Mouse (Mus musculus) thymus, adult 2 months (tissue): ENCODE data around the gene 5730522E02Rik. TPM values are rescaled to one million over a fixed set of nuclear protein-coding genes. Genes with fewer than 3 reads are reported as not detected.

Source experiments
- DNase-seq: peaks from one replicate; pipeline ENCODE4 v3.0.0; 2021
- H3K27ac ChIP-seq: fragments of 200-500 bp; 2 replicates; pipeline ENCODE4 v1.5.1; 2012; ENCODE audit warnings: low read length, control low read depth; ENCODE audit not compliant: control insufficient read depth, insufficient read depth
- H3K27me3 ChIP-seq: fragments of 200-500 bp; 2 replicates; pipeline ENCODE4 v1.6.1; 2012; ENCODE audit warnings: mild to moderate bottlenecking, low read length, moderate library complexity, mixed read lengths; ENCODE audit not compliant: control insufficient read depth, insufficient read depth
- H3K36me3 ChIP-seq: fragments of 200-500 bp; 2 replicates; pipeline ENCODE4 v1.6.1; 2012; ENCODE audit warnings: mild to moderate bottlenecking, low read length, moderate library complexity; ENCODE audit not compliant: control insufficient read depth, insufficient read depth
- H3K4me1 ChIP-seq: fragments of 200-500 bp; replicated peaks from 2 replicates; pipeline ENCODE4 v1.6.1; 2012; ENCODE audit warnings: low read length; ENCODE audit not compliant: control insufficient read depth, insufficient read depth
- H3K4me3 ChIP-seq: fragments of 200-500 bp; 2 replicates; pipeline ENCODE4 v1.5.1; 2012; ENCODE audit warnings: mild to moderate bottlenecking, low read length, control low read depth, moderate library complexity; ENCODE audit not compliant: control insufficient read depth, insufficient read depth
- CTCF ChIP-seq: fragments of 200-500 bp; IDR thresholded peaks from 2 replicates; pipeline ENCODE4 v1.5.1; 2012; ENCODE audit warnings: mild to moderate bottlenecking, control low read depth, low read length, moderate library complexity, borderline replicate concordance; ENCODE audit not compliant: control insufficient read depth, poor library complexity, insufficient read depth; ENCODE audit errors: extremely low read depth
- POLR2A ChIP-seq: fragments of 200-500 bp; IDR thresholded peaks from 2 replicates; pipeline ENCODE4 v1.6.1; 2012; ENCODE audit warnings: mild to moderate bottlenecking, low read length, control low read depth, moderate library complexity; ENCODE audit not compliant: control insufficient read depth, poor library complexity, insufficient read depth; ENCODE audit errors: extremely low read depth
- WGBS: fragments of 180-500 bp; shearing (Covaris S2); methylation state at CpG from one replicate; pipeline ENCODE4 v1.1.7; 2018; 5-methylcytosine and 5-hydroxymethylcytosine counted together
- polyA plus RNA-seq: library from polyadenylated mRNA; depleted of rRNA; stranded (reverse); fragments of >200 nt; gene quantifications from 2 replicates; pipeline ENCODE4 v1.2.3, GENCODE M21; 2012

5730522E02Rik gene
- polyA plus RNA-seq, 1 experiment = 0.23 TPM

GRCm38 (mm10) chr11:26129054-26129453, 81.5 kb downstream of the 5730522E02Rik start:
- WGBS = 24% methylated on average over 2 of the region's 2 CpGs
- DNase-seq = no peak

DNA sequence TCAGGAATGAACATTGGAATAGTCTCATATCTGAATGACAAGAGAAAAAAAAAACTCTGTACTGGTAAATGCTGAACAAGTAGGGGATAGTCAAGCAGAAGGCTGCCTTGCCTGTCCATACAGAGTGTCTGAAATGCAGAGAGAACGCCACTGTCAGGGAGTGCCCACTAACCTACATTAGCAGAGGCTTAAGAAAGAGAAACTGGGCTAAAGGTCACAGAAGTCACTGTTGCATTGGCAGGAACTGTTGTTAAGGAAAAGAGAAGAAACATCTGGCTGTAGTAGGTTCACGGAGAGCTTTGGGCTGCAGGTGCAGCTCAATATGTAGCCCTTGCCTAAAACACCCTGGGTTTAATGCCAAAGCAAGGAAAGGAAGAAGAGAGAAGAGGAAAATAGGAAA, 82.2 kb downstream of the 5730522E02Rik start:
- Histone ChIP-seq H3K36me3 (no peaks in the 10 kb centered on the region), H3K27ac (no peak overlapping the region), H3K4me1 (no peaks in the 10 kb centered on the region), H3K27me3 (no peaks in the 10 kb centered on the region), H3K4me3 (no peak overlapping the region)
- 14% methylated on average over 2 of the region's 2 CpGs for WGBS
- no peak for TF ChIP-seq POLR2A
- no peak for TF ChIP-seq CTCF
- no peak for DNase-seq

More at GRCm38 (mm10) chr11:26129054-26129453, 81.5 kb downstream of the 5730522E02Rik start:
- TF ChIP-seq POLR2A (no peak), CTCF (no peak)
- H3K36me3 ChIP-seq = no peaks in the 10 kb centered on the region
- no peaks in the 10 kb centered on the region for H3K27me3 ChIP-seq
- H3K27ac ChIP-seq = no peak overlapping the region
- H3K4me1 ChIP-seq = no peaks in the 10 kb centered on the region
- no peak overlapping the region for H3K4me3 ChIP-seq

GRCm38 (mm10) chr11:26125923-26126322, 84.6 kb downstream of the 5730522E02Rik start:
- H3K27ac ChIP-seq = no peak overlapping the region
- H3K36me3 ChIP-seq = no peaks in the 10 kb centered on the region
- no peaks in the 10 kb centered on the region for H3K27me3 ChIP-seq
- H3K4me1 ChIP-seq = no peaks in the 10 kb centered on the region
- no peak for DNase-seq
- no peak overlapping the region for H3K4me3 ChIP-seq
- no peak for TF ChIP-seq CTCF
- TF ChIP-seq POLR2A = no peak

DNA sequence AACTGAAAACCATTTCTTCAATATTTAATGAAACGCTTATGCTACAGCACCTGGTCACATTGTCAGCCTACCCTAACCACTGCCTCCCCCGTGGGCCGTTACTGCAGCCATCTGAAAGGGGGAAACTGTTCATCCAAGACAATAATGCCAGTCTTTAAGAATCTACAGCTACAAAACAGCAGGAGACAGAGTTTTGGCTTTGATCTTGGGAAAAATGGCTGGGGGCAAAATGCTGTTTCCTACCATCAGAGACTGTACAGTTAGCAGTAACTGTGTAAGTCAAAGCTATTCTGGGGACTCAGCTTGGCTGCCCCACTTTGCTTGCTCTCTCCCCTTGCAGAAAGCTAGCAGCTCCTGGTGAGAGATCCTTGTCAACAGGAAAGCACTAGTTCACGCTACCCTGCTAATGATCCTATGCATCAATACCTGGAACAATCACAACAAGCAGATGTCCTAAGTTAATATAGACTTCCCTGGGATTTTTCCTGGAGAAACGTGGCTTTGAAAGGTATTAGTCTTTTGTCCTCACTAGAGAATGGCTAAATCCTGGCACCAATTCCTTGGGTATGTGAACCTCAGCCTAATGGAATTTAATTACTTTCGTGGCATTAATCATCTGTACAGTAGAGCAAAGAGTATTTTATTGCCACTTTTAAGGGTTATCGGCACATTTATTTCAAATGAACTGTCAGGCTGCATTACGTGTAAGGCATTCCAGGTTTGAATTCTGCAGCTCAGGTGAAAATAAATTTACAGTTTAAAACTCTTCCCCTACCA, 89.6 kb downstream of the 5730522E02Rik start:
- 90% methylated on average over 8 of the region's 8 CpGs for WGBS
- no peak overlapping the region for H3K4me3 ChIP-seq
- H3K36me3 ChIP-seq = no peaks in the 10 kb centered on the region
- no peaks in the 10 kb centered on the region for H3K27me3 ChIP-seq
- no peak for DNase-seq
- TF ChIP-seq POLR2A (no peak), CTCF (no peak)
- H3K4me1 ChIP-seq = no peaks in the 10 kb centered on the region
- H3K27ac ChIP-seq = no peak overlapping the region

GRCm38 (mm10) chr11:26117651-26118050, 92.9 kb downstream of the 5730522E02Rik start:
- Histone ChIP-seq H3K27ac (no peak overlapping the region), H3K36me3 (no peaks in the 10 kb centered on the region), H3K4me3 (no peak overlapping the region), H3K4me1 (no peaks in the 10 kb centered on the region), H3K27me3 (no peaks in the 10 kb centered on the region)
- no peak for TF ChIP-seq POLR2A
- TF ChIP-seq CTCF = no peak
- DNase-seq = no peak
- WGBS = 84% methylated on average over 4 of the region's 4 CpGs

DNA sequence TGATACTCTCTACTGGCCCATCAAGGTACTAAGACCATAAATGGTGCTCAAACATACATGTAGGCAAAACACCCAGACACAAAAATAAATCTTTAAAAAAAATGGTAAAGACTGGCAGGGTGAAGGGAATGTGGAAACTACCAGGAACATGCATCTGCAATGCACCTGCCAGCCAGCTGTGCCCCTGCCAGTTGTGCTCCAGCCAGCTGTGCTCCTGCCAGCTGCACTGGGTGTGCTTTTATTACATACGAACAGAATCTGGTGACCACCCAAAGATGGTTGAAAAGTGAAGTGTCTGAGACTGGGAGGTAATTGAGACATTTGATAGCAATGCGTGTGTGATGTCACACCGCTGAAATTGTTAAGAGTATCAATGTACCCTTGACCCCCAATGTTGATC, 98.4 kb downstream of the 5730522E02Rik start:
- Histone ChIP-seq H3K36me3 (no peaks in the 10 kb centered on the region), H3K27ac (no peak overlapping the region), H3K4me1 (no peaks in the 10 kb centered on the region), H3K4me3 (no peak overlapping the region), H3K27me3 (no peaks in the 10 kb centered on the region)
- no peak for DNase-seq
- no peak for TF ChIP-seq POLR2A
- 93% methylated on average over 3 of the region's 3 CpGs for WGBS

DNA sequence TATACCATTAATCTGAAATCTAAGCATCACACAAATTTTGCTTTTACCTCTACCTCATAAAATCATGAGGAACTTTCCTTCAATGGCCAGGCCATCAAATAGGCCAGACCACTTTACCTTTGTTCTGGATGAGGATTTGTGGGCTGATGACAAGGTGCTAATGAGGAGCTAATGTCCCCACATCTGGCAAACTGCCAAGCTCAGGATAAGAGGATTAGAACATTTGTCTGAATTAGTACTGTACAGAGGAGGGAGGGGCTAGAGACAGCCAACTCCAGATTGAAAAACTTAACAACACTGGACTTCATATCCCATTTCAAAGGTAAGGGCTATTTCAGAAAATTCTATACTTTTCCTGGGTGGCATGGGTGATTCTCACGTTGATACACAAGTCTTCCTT, 101.9 kb downstream of the 5730522E02Rik start:
- no peak overlapping the region for H3K27ac ChIP-seq
- no peak for DNase-seq
- no peak overlapping the region for H3K4me3 ChIP-seq
- WGBS = 68% methylated on average over 1 of the region's 1 CpGs
- H3K36me3 ChIP-seq = no peaks in the 10 kb centered on the region
- TF ChIP-seq POLR2A (no peak), CTCF (no peak)
- H3K27me3 ChIP-seq = no peaks in the 10 kb centered on the region
- no peaks in the 10 kb centered on the region for H3K4me1 ChIP-seq
